Mouse (Mus musculus): ENCODE measurements around the gene Atp11a. TPM values are rescaled to one million over a fixed set of nuclear protein-coding genes. Genes with fewer than 3 reads are reported as not detected.

Atp11a gene
- polyA plus RNA-seq, 1 experiment from 2014 or later = 17.0 TPM

- no peak for ATAC-seq (replicated peaks; ENCODE audit: low FRiP score)
These were observed 123.3 kb downstream of the Atp11a start for GRCm38 (mm10) chr8:12880163-12880562.

DNA sequence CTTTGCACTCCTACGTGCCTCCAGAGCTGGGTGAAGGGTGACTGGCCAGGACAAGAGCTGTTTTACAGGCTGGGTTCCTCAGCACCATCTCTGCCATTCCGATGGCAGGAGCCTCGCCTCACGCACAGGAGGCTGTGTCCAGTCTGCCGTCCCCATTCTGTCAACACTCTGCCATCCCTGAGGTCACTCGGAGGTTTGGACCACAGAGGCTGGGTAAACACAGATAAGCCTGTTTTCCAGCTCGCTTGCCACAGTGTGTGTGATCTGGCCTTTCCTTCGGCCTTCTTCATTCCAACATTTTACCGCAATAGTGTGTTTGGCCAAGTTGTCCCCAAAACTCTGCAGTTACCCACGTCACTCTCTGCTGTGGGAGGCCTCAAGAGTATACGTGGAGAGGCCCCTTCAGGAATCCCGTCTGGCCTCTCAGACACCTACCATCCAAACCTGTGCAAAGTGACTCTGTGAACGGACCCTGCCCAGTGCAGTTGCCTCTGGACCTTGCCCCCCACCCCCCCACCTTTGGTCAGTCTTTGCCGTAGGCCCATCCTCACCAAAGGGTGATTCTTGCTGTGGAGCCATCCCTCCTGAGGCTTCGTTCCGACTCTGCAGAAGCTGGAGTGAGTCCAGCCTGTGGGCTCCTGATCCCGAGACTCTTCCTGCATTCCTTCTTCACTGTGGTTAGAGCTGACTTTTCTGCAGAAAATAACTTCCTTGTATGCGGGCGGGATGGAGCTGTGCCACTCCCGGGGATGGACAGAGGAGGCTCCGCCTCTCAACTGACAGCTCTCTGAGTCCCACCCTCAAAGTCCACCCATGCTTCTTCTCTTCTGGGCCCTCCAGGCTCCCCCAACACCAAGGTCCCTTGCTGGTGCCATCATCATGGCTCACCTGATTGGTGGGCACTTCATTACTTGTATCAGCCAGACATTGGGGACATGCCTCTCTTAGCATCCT lies 126.5 kb downstream of the Atp11a start:
- H3K4me3 ChIP-seq (replicated peaks) = no peak overlapping the region
- no peak for ATAC-seq (replicated peaks; ENCODE audit: low FRiP score)
- H3K27ac ChIP-seq = no peak overlapping the region
- WGBS = 74% methylated on average over 21 of the region's 21 CpGs
- no peak overlapping the region for H3K4me2 ChIP-seq
- no peaks in the 10 kb centered on the region for H3K27me3 ChIP-seq
- H3K4me1 ChIP-seq = peaks cover 9% of the 10 kb centered on the region
- H3K36me3 ChIP-seq = 0 out of 2 replicates have a peak, but pooled peaks cover 6% of the 10 kb centered on the region
- no peaks in the 10 kb centered on the region for H3K9me3 ChIP-seq (replicated peaks)
- H3K9ac ChIP-seq = no peak overlapping the region

More at GRCm38 (mm10) chr8:12880163-12880562, 123.3 kb downstream of the Atp11a start:
- Histone ChIP-seq H3K4me3 (replicated peaks) (no peak overlapping the region), H3K4me1 (peaks cover 39% of the 10 kb centered on the region), H3K27me3 (peaks cover 5% of the 10 kb centered on the region; the same call in 1 of the 2 replicates), H3K36me3 (0 out of 2 replicates have a peak, but pooled peaks cover 1% of the 10 kb centered on the region), H3K27ac (no peak overlapping the region), H3K4me2 (no peak overlapping the region), H3K9ac (no peak overlapping the region), H3K9me3 (replicated peaks) (no peaks in the 10 kb centered on the region)
- 89% methylated on average over 6 of the region's 6 CpGs for WGBS

DNA sequence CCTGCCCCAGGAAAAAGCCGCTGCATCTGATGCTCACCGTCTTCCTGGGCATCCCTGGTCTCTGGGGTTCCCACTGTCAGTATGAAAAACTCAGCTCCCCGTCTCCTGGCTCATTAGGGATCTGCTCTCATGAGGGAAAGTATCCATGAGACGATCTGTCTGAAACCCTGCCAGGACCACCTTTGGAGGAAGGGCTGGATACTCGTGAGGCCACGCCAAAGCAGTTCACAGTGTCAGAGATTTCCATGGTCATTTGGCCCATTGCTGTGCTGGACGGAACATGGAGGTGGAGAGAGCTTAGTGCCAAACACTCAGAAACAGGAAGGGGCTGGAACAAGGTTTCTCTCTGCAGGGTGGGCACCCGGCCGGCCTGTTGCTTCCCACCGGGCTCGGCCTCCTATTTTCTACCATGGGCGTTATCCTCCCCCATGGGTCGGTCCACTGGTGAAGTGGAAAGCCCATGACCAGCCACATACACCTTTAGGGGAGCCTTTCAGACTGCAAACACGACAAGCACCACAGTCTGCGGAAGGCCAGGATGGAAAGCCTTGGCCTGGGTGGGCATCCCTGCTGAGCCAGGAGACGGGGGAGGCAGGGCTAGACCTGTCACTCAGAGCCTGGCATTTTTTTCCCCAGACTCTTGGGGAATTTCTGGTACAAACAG lies 131.1 kb downstream of the Atp11a start:
- Histone ChIP-seq H3K36me3 (peaks cover 6% of the 10 kb centered on the region; the same call in 1 of the 2 replicates), H3K4me2 (no peak overlapping the region), H3K9me3 (replicated peaks) (no peaks in the 10 kb centered on the region), H3K27ac (no peak overlapping the region), H3K4me1 (peaks cover 6% of the 10 kb centered on the region), H3K4me3 (replicated peaks) (no peak overlapping the region), H3K27me3 (no peaks in the 10 kb centered on the region), H3K9ac (no peak overlapping the region)
- ATAC-seq (replicated peaks; ENCODE audit: low FRiP score) = no peak
- WGBS = 83% methylated on average over 16 of the region's 16 CpGs

GRCm38 (mm10) chr8:12889046-12889598 lies 132.3 kb downstream of the Atp11a start:
- H3K9ac ChIP-seq = no peak overlapping the region
- ATAC-seq (replicated peaks; ENCODE audit: low FRiP score) = no peak
- H3K27me3 ChIP-seq = no peaks in the 10 kb centered on the region
- H3K27ac ChIP-seq = no peak overlapping the region
- no peak overlapping the region for H3K4me2 ChIP-seq
- H3K4me3 ChIP-seq (replicated peaks) = no peak overlapping the region
- 83% methylated on average over 11 of the region's 11 CpGs for WGBS
- H3K4me1 ChIP-seq = no peaks in the 10 kb centered on the region
- peaks cover 6% of the 10 kb centered on the region; the same call in 1 of the 2 replicates for H3K36me3 ChIP-seq
- no peaks in the 10 kb centered on the region for H3K9me3 ChIP-seq (replicated peaks)

DNA sequence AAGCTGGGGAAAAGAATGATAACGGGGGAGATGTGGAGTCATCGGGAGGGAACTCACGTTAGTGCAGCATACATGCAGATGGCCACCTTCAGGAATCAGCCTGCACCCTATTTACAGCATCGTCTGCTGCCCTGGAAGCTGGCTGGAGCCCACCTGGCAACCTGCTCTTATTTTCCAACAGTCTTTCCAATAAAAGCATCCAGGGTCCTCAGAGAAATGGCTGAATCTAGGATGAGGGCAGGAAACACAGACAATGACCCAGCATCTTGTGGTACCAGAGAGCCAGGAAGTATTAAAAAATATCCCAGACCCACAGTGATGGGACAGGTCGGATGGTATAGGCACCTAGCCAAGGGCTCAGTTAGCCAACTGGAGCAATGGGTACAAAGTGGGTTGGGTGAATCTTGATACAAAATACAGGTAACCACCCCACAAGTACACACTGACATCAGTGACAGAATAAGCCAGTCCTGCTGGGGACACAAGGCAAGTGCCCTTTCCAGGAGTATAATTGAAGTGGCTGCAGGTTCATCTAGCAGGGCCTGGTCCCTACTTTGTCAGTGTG lies 136.2 kb downstream of the Atp11a start:
- Histone ChIP-seq H3K36me3 (no peaks in the 10 kb centered on the region; the same call in 1 of the 2 replicates), H3K4me3 (replicated peaks) (no peak overlapping the region), H3K4me1 (peaks cover 20% of the 10 kb centered on the region), H3K4me2 (no peak overlapping the region), H3K9ac (no peak overlapping the region), H3K9me3 (replicated peaks) (no peaks in the 10 kb centered on the region), H3K27ac (no peak overlapping the region), H3K27me3 (no peaks in the 10 kb centered on the region)
- no peak for ATAC-seq (replicated peaks; ENCODE audit: low FRiP score)
- WGBS = 85% methylated on average over 5 of the region's 5 CpGs

GRCm38 (mm10) chr8:12893797-12894578 lies 137.2 kb downstream of the Atp11a start:
- 85% methylated on average over 12 of the region's 12 CpGs for WGBS
- Histone ChIP-seq H3K9me3 (replicated peaks) (no peaks in the 10 kb centered on the region), H3K4me2 (no peak overlapping the region), H3K4me3 (replicated peaks) (no peak overlapping the region), H3K4me1 (peaks cover 30% of the 10 kb centered on the region), H3K36me3 (no peaks in the 10 kb centered on the region; the same call in 1 of the 2 replicates), H3K9ac (no peak overlapping the region), H3K27ac (no peak overlapping the region), H3K27me3 (no peaks in the 10 kb centered on the region)
- no peak for ATAC-seq (replicated peaks; ENCODE audit: low FRiP score)

GRCm38 (mm10) chr8:12894783-12895534 lies 138.1 kb downstream of the Atp11a start:
- H3K4me3 ChIP-seq (replicated peaks) = no peak overlapping the region
- no peaks in the 10 kb centered on the region for H3K9me3 ChIP-seq (replicated peaks)
- WGBS = 73% methylated on average over 11 of the region's 11 CpGs
- no peaks in the 10 kb centered on the region; the same call in 1 of the 2 replicates for H3K36me3 ChIP-seq
- no peak overlapping the region for H3K27ac ChIP-seq
- no peak for ATAC-seq (replicated peaks; ENCODE audit: low FRiP score)
- H3K27me3 ChIP-seq = no peaks in the 10 kb centered on the region
- H3K4me1 ChIP-seq = peaks cover 36% of the 10 kb centered on the region
- no peak overlapping the region for H3K9ac ChIP-seq
- no peak overlapping the region for H3K4me2 ChIP-seq

DNA sequence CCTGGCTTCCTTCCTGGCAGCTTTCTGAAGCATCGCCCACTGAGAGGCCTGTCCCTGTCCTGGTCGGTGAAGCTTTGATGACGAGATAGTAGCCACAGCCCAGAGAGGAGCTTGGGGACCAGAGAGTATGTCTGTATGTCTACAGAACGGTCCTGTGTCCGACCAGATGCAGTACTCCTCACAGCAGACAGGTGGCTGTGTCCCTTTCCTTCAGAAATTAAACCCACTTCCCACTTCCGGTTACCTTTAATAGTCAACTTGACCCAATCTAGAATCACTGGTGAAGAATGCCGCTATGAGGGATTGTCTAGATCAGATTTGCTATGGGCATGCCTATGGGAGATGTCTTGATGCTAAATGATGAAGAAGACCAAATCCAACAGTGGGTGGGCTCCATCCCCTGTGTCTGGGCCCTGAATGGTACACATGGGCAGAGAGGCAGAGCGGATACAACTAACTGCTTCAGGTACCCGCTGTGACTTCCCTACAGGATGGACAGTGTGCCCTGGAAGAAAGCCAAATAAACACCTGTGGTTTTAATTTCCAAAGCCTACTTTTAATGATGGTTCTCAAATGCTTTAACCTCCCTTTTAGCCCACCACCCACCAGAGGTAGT lies 138.8 kb downstream of the Atp11a start:
- H3K4me2 ChIP-seq = no peak overlapping the region
- no peaks in the 10 kb centered on the region for H3K27me3 ChIP-seq
- peaks cover 36% of the 10 kb centered on the region for H3K4me1 ChIP-seq
- H3K9me3 ChIP-seq (replicated peaks) = no peaks in the 10 kb centered on the region
- no peak overlapping the region for H3K4me3 ChIP-seq (replicated peaks)
- no peaks in the 10 kb centered on the region for H3K36me3 ChIP-seq
- no peak overlapping the region for H3K27ac ChIP-seq
- ATAC-seq (replicated peaks; ENCODE audit: low FRiP score) = no peak
- no peak overlapping the region for H3K9ac ChIP-seq
- WGBS = 65% methylated on average over 9 of the region's 9 CpGs

GRCm38 (mm10) chr8:12896494-12897373 lies 139.9 kb downstream of the Atp11a start:
- H3K4me1 ChIP-seq = peaks cover 36% of the 10 kb centered on the region
- no peak overlapping the region for H3K4me3 ChIP-seq (replicated peaks)
- H3K9ac ChIP-seq = no peak overlapping the region
- ATAC-seq (replicated peaks; ENCODE audit: low FRiP score) = peak; percentile 73
- 39% methylated on average over 13 of the region's 13 CpGs for WGBS
- H3K27me3 ChIP-seq = no peaks in the 10 kb centered on the region
- H3K9me3 ChIP-seq (replicated peaks) = no peaks in the 10 kb centered on the region
- peak overlapping the region; percentile 14; the same call in 1 of the 2 replicates for H3K4me2 ChIP-seq
- H3K36me3 ChIP-seq = no peaks in the 10 kb centered on the region
- H3K27ac ChIP-seq = peak overlapping the region; percentile 64; the same call in 1 of the 2 replicates

DNA sequence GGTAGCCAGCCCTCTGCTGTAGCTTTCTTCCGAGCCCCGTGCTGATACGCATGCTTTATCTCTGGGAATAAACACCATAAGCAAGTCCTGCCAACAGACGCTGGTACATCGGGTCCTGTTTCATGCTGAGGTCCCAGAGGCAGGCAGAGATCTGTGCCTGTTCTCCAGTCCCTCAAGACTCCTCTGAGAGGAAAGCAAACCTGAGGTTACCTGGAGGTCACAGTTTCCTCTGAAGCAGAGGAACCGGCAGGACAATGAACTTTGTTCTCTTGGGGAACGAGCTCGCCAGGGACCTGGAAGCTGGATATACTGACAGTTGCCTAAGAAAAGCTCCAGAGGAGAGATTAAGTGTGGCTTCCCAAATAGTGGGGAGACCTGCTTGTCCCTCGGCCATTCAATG lies 141.0 kb downstream of the Atp11a start:
- WGBS = 53% methylated on average over 9 of the region's 9 CpGs
- no peak overlapping the region for H3K4me2 ChIP-seq
- H3K27me3 ChIP-seq = no peaks in the 10 kb centered on the region
- H3K9me3 ChIP-seq (replicated peaks) = no peaks in the 10 kb centered on the region
- H3K4me3 ChIP-seq (replicated peaks) = no peak overlapping the region
- H3K36me3 ChIP-seq = no peaks in the 10 kb centered on the region
- peak overlapping the region; percentile 64 for H3K27ac ChIP-seq
- no peak overlapping the region for H3K9ac ChIP-seq
- H3K4me1 ChIP-seq = peaks cover 36% of the 10 kb centered on the region
- ATAC-seq (replicated peaks; ENCODE audit: low FRiP score) = no peak
